14 mouse cellular contexts compared by ENCODE assay signal in genomic region chr16:91376701-91377100, GRCm38 (mm10). TPM values are rescaled to one million over a fixed set of nuclear protein-coding genes. Genes with fewer than 3 reads are reported as not detected.
DNase-seq lines count a peak whose midpoint lies in the region; ATAC-seq and TF ChIP-seq lines count a peak whose summit lies in the region.
"Had no signal": no experiment of that assay in that cellular context is flagged by ENCODE, and none has a peak within 500 bp of the region (broad histone marks: within the 10 kb centered on the region; RNA-seq: fewer than 3 reads in every experiment).

No protein-coding gene starts in this region.

- H3K4me1 ChIP-seq in heart, embryonic 13.5 days: peaks cover 52% of the 10 kb centered on the region
- H3K4me1 ChIP-seq in heart, embryonic 11.5 days (ENCODE audit: control insufficient read depth, insufficient read depth, low read length): peaks cover 19% of the 10 kb centered on the region
- peaks cover 19% of the 10 kb centered on the region for H3K4me1 ChIP-seq in limb, embryonic 14.5 days (ENCODE audit: control insufficient read depth, insufficient read depth, low read length)
- peaks cover 23% of the 10 kb centered on the region for H3K4me1 ChIP-seq in limb, embryonic 10.5 days
- no peaks in the 10 kb centered on the region for H3K4me1 ChIP-seq in stomach, postnatal 0 days (replicated peaks; ENCODE audit: control insufficient read depth, insufficient read depth)

- H3K9ac ChIP-seq in heart, embryonic 13.5 days: no peak overlapping the region
- no peak overlapping the region for H3K9ac ChIP-seq in heart, embryonic 11.5 days (ENCODE audit: low read depth, low read length)
- H3K9ac ChIP-seq in limb, embryonic 14.5 days (ENCODE audit: low read depth, low read length, severe bottlenecking): no peak overlapping the region
- no peak overlapping the region for H3K9ac ChIP-seq in stomach, postnatal 0 days (ENCODE audit: low read length)
- H3K9ac ChIP-seq: heart, embryonic 12.5 days; limb, embryonic 13.5 days had no signal

- H3K4me3 ChIP-seq in heart, embryonic 13.5 days: no peak overlapping the region
- no peak overlapping the region for H3K4me3 ChIP-seq in heart, embryonic 11.5 days (ENCODE audit: low read depth, low read length)
- no peak overlapping the region for H3K4me3 ChIP-seq in limb, embryonic 14.5 days (replicated peaks; ENCODE audit: low read length)
- no peak overlapping the region for H3K4me3 ChIP-seq in limb, embryonic 10.5 days
- H3K4me3 ChIP-seq in stomach, postnatal 0 days (ENCODE audit: low read depth, low read length): no peak overlapping the region
- H3K4me3 ChIP-seq: heart, embryonic 12.5 days; limb, embryonic 13.5 days; myocyte had no signal

- ATAC-seq in heart, embryonic 13.5 days (ENCODE audit: extremely low read depth, insufficient number of reproducible peaks, low FRiP score, low TSS enrichment): no peak
- no peak for ATAC-seq in heart, embryonic 11.5 days (replicated peaks; ENCODE audit: insufficient number of reproducible peaks, low FRiP score, low TSS enrichment)
- ATAC-seq in limb, embryonic 14.5 days (ENCODE audit: low FRiP score, low read depth): no peak
- ATAC-seq in stomach, postnatal 0 days (ENCODE audit: low FRiP score, low TSS enrichment): no peak
- ATAC-seq: activated CD4-positive, CD25-positive, alpha-beta regulatory T cell, adult 4 months had no signal

- TF ChIP-seq EP300 in stomach, postnatal 0 days (optimal IDR thresholded peaks at IDR 0.05): no peak

- H3K4me2 ChIP-seq in heart, embryonic 13.5 days: no peak overlapping the region
- no peak overlapping the region for H3K4me2 ChIP-seq in heart, embryonic 11.5 days
- no peak overlapping the region for H3K4me2 ChIP-seq in limb, embryonic 14.5 days (replicated peaks; ENCODE audit: low read depth, low read length, severe bottlenecking)
- H3K4me2 ChIP-seq in stomach, postnatal 0 days (replicated peaks; ENCODE audit: low read depth): no peak overlapping the region
- H3K4me2 ChIP-seq: heart, embryonic 12.5 days; limb, embryonic 13.5 days had no signal

- no peak for TF ChIP-seq POLR2A in limb, embryonic 14.5 days (IDR thresholded peaks at IDR 0.05; ENCODE audit: borderline replicate concordance, extremely low read depth, insufficient read depth, insufficient read length)

- WGBS in heart, embryonic 13.5 days: 92% methylated on average over 10 of the region's 10 CpGs
- WGBS in heart, embryonic 11.5 days (ENCODE audit: insufficient replicate concordance): 95% methylated on average over 10 of the region's 10 CpGs
- 86% methylated on average over 10 of the region's 10 CpGs for WGBS in limb, embryonic 14.5 days
- 95% methylated on average over 10 of the region's 10 CpGs for WGBS in limb, embryonic 10.5 days
- WGBS in stomach, postnatal 0 days: 77% methylated on average over 10 of the region's 10 CpGs

- no peaks in the 10 kb centered on the region for H3K9me3 ChIP-seq in heart, embryonic 13.5 days
- no peaks in the 10 kb centered on the region for H3K9me3 ChIP-seq in heart, embryonic 11.5 days (replicated peaks; ENCODE audit: control insufficient read depth, low read length)
- H3K9me3 ChIP-seq in limb, embryonic 14.5 days (ENCODE audit: control insufficient read depth, low read length): no peaks in the 10 kb centered on the region
- H3K9me3 ChIP-seq in limb, embryonic 10.5 days (replicated peaks): no peaks in the 10 kb centered on the region
- H3K9me3 ChIP-seq in stomach, postnatal 0 days (ENCODE audit: control insufficient read depth, low read length): no peaks in the 10 kb centered on the region
- H3K9me3 ChIP-seq: heart, embryonic 12.5 days; limb, embryonic 13.5 days had no signal

- TF ChIP-seq CTCF in stomach, postnatal 0 days (IDR thresholded peaks at IDR 0.05; ENCODE audit: low read depth): no peak

- H3K27me3 ChIP-seq in heart, embryonic 13.5 days (replicated peaks): no peaks in the 10 kb centered on the region
- no peaks in the 10 kb centered on the region for H3K27me3 ChIP-seq in heart, embryonic 11.5 days (ENCODE audit: control insufficient read depth, insufficient read depth, low read length)
- H3K27me3 ChIP-seq in limb, embryonic 14.5 days (ENCODE audit: control insufficient read depth, insufficient read depth, low read length): no peaks in the 10 kb centered on the region
- H3K27me3 ChIP-seq in limb, embryonic 10.5 days (ENCODE audit: low read depth, poor library complexity, severe bottlenecking): no peaks in the 10 kb centered on the region
- H3K27me3 ChIP-seq in stomach, postnatal 0 days (ENCODE audit: control insufficient read depth, insufficient read depth, low read length): no peaks in the 10 kb centered on the region
- H3K27me3 ChIP-seq: heart, embryonic 12.5 days; limb, embryonic 13.5 days had no signal

- H3K36me3 ChIP-seq in heart, embryonic 13.5 days: peaks cover 18% of the 10 kb centered on the region
- H3K36me3 ChIP-seq in heart, embryonic 11.5 days (ENCODE audit: control insufficient read depth, insufficient read depth, low read length): peaks cover 3% of the 10 kb centered on the region; the same call in 1 of the 2 replicates
- H3K36me3 ChIP-seq in limb, embryonic 14.5 days (ENCODE audit: control insufficient read depth, insufficient read depth, low read length): peaks cover 4% of the 10 kb centered on the region; the same call in 1 of the 2 replicates
- H3K36me3 ChIP-seq in limb, embryonic 10.5 days: peaks cover 32% of the 10 kb centered on the region
- no peaks in the 10 kb centered on the region for H3K36me3 ChIP-seq in stomach, postnatal 0 days (ENCODE audit: control insufficient read depth, insufficient read depth, low read length)

- H3K27ac ChIP-seq in heart, embryonic 13.5 days (replicated peaks): peak overlapping the region; percentile 20; the same call in 1 of the 2 replicates
- H3K27ac ChIP-seq in heart, embryonic 11.5 days (ENCODE audit: low read depth, low read length): no peak overlapping the region
- H3K27ac ChIP-seq in limb, embryonic 14.5 days (replicated peaks; ENCODE audit: low read depth, low read length): 0 out of 2 replicates have a peak overlapping the region, but pooled peaks have one; percentile 39
- no peak overlapping the region for H3K27ac ChIP-seq in limb, embryonic 10.5 days
- H3K27ac ChIP-seq in stomach, postnatal 0 days (replicated peaks): 0 out of 2 replicates have a peak overlapping the region, but pooled peaks have one; percentile 24
- H3K27ac ChIP-seq: limb, embryonic 13.5 days had no signal

- DNase-seq in limb, embryonic 14.5 days (ENCODE audit: low spot score): no peak
- no peak for DNase-seq in limb, embryonic 10.5 days (ENCODE audit: low spot score)
- peak; percentile 29 for DNase-seq in testis, postnatal 14 days (ENCODE audit: low spot score)
- DNase-seq in testis, postnatal 10 days (ENCODE audit: low spot score): no peak
- no peak for DNase-seq in stomach, postnatal 0 days (ENCODE audit: low spot score)
- DNase-seq in adrenal gland, postnatal 25 days: no peak
- DNase-seq: cerebellum, postnatal 25 days; kidney, adult 9 months had no signal

RNA-seq across cellular contexts. Expression of gene Ifnar2, which starts 4.1 kb away (rescaled TPM):
- 51.2 and 56.5 TPM in 2 replicates for polyA plus RNA-seq in heart, embryonic 13.5 days (2015; fragmentation: Nextera tagmentation; extraction: Ambion mirVana)
- polyA plus RNA-seq in heart, embryonic 11.5 days (2014; fragmentation: Nextera tagmentation; extraction: Ambion mirVana): 53.9 and 55.6 TPM in 2 replicates
- polyA plus RNA-seq in limb, embryonic 14.5 days (2012; rRNA removed): 36.2 and 38.7 TPM in 2 replicates
- 59.7 and 64.8 TPM in 2 replicates for polyA plus RNA-seq in limb, embryonic 14.5 days (2014; fragmentation: Nextera tagmentation; extraction: Ambion mirVana)
- polyA plus RNA-seq in limb, embryonic 10.5 days (2016; fragmentation: Nextera tagmentation; extraction: Ambion mirVana): 33.0 and 35.3 TPM in 2 replicates
- 29.4 and 33.4 TPM in 2 replicates for polyA plus RNA-seq in stomach, postnatal 0 days (2015; fragmentation: Nextera tagmentation; extraction: Ambion mirVana)
- total RNA-seq in adrenal gland, postnatal 25 days (2021): 101 and 110 TPM in 2 replicates

RNA-seq across cellular contexts. Expression of gene Gm21970, which starts 14.8 kb away (rescaled TPM):
- polyA plus RNA-seq in heart, embryonic 13.5 days (2015; fragmentation: Nextera tagmentation; extraction: Ambion mirVana): not detected in 2 replicates
- polyA plus RNA-seq in heart, embryonic 11.5 days (2014; fragmentation: Nextera tagmentation; extraction: Ambion mirVana): not detected in 2 replicates
- not detected in 2 replicates for polyA plus RNA-seq in limb, embryonic 14.5 days (2012; rRNA removed)
- not detected in 2 replicates for polyA plus RNA-seq in limb, embryonic 14.5 days (2014; fragmentation: Nextera tagmentation; extraction: Ambion mirVana)
- polyA plus RNA-seq in limb, embryonic 10.5 days (2016; fragmentation: Nextera tagmentation; extraction: Ambion mirVana): not detected in 2 replicates
- polyA plus RNA-seq in stomach, postnatal 0 days (2015; fragmentation: Nextera tagmentation; extraction: Ambion mirVana): not detected in 2 replicates
- total RNA-seq in adrenal gland, postnatal 25 days (2021): not detected in 2 replicates
- polyA plus RNA-seq: heart, embryonic 12.5 days; limb, embryonic 13.5 days; myocyte had no signal

RNA-seq across cellular contexts. Expression of gene Il10rb, which starts 29.3 kb away (rescaled TPM):
- 44.8 and 48.9 TPM in 2 replicates for polyA plus RNA-seq in heart, embryonic 13.5 days (2015; fragmentation: Nextera tagmentation; extraction: Ambion mirVana)
- 38.6 and 46.9 TPM in 2 replicates for polyA plus RNA-seq in heart, embryonic 11.5 days (2014; fragmentation: Nextera tagmentation; extraction: Ambion mirVana)
- 15.6 and 16.5 TPM in 2 replicates for polyA plus RNA-seq in limb, embryonic 14.5 days (2012; rRNA removed)
- 23.5 and 24.3 TPM in 2 replicates for polyA plus RNA-seq in limb, embryonic 14.5 days (2014; fragmentation: Nextera tagmentation; extraction: Ambion mirVana)
- 7.0 TPM in 2 replicates for polyA plus RNA-seq in limb, embryonic 10.5 days (2016; fragmentation: Nextera tagmentation; extraction: Ambion mirVana)
- polyA plus RNA-seq in stomach, postnatal 0 days (2015; fragmentation: Nextera tagmentation; extraction: Ambion mirVana): 52.3 and 55.4 TPM in 2 replicates
- total RNA-seq in adrenal gland, postnatal 25 days (2021): 281 and 313 TPM in 2 replicates

Comparison
In these comparisons a context has a peak if more than half of its experiments do, and no peak if none do; other contexts are left out.
1. H3K27ac ChIP-seq: peak in heart, embryonic 13.5 days (single experiment), limb, embryonic 14.5 days (single experiment) and stomach, postnatal 0 days (single experiment); none in heart, embryonic 11.5 days (single experiment) and limb, embryonic 10.5 days (single experiment).